Mouse (Mus musculus) neural tube, embryonic 11.5 days (tissue): ENCODE data around the gene Cdt1. TPM values are rescaled to one million over a fixed set of nuclear protein-coding genes. Genes with fewer than 3 reads are reported as not detected.

Experiments
- ATAC-seq: fragments of 200-750 bp; cut with Nextera tagmentation; 2 replicates; pipeline ENCODE4 v1.8.0; 2017; ENCODE audit warnings: moderate number of reproducible peaks, mild to moderate bottlenecking, moderate TSS enrichment, moderate library complexity; ENCODE audit not compliant: insufficient read depth, low FRiP score, low TSS enrichment
- DNase-seq: peaks from one replicate; pipeline ENCODE4 v3.0.0-alpha.2; 2015; ENCODE audit warnings: low spot score
- H3K27ac ChIP-seq: fragments of 300-500 bp; sonication (generic); 2 replicates; pipeline ENCODE4 v1.5.1; 2014; ENCODE audit warnings: low read depth, mild to moderate bottlenecking, low read length
- H3K27me3 ChIP-seq: fragments of 300-500 bp; sonication (generic); 2 replicates; pipeline ENCODE4 v1.6.1; 2014; ENCODE audit warnings: mild to moderate bottlenecking, low read length, mixed read lengths; ENCODE audit not compliant: control insufficient read depth, insufficient read depth
- H3K36me3 ChIP-seq: fragments of 300-500 bp; sonication (generic); 2 replicates; pipeline ENCODE4 v1.6.1; 2014; ENCODE audit warnings: mild to moderate bottlenecking, low read length, moderate library complexity, mixed read lengths; ENCODE audit not compliant: control insufficient read depth, insufficient read depth
- H3K4me1 ChIP-seq: fragments of 300-500 bp; sonication (generic); 2 replicates; pipeline ENCODE4 v1.6.1; 2014; ENCODE audit warnings: low read length, mixed read lengths; ENCODE audit not compliant: control insufficient read depth, insufficient read depth
- H3K4me2 ChIP-seq: fragments of 300-500 bp; sonication (generic); 2 replicates; pipeline ENCODE4 v1.6.1; 2014; ENCODE audit warnings: low read depth, mild to moderate bottlenecking, moderate library complexity
- H3K4me3 ChIP-seq: fragments of 300-500 bp; sonication (generic); 2 replicates; pipeline ENCODE4 v1.5.1; 2014; ENCODE audit warnings: low read depth, low read length
- H3K9ac ChIP-seq: fragments of 300-500 bp; sonication (generic); 2 replicates; pipeline ENCODE4 v1.6.1; 2014; ENCODE audit warnings: mild to moderate bottlenecking, low read length
- H3K9me3 ChIP-seq: fragments of 300-500 bp; sonication (generic); 2 replicates; pipeline ENCODE4 v1.6.1; 2016; ENCODE audit warnings: low read length; ENCODE audit not compliant: control insufficient read depth
- WGBS: fragments of 180-500 bp; shearing (Covaris S2); extraction: QIAGEN DNeasy Blood & Tissue Kit; methylation state at CpG from one replicate; pipeline ENCODE4 v1.1.7; 2014; 5-methylcytosine and 5-hydroxymethylcytosine counted together
- polyA plus RNA-seq: library from polyadenylated mRNA; unstranded; fragments of >200 nt; fragmentation: Nextera tagmentation; extraction: Ambion mirVana; gene quantifications from 2 replicates; pipeline ENCODE4 v1.2.1, GENCODE M21; 2014

Gene Cdt1
- polyA plus RNA-seq, 1 experiment from 2014 or later: 37.1 TPM

DNA sequence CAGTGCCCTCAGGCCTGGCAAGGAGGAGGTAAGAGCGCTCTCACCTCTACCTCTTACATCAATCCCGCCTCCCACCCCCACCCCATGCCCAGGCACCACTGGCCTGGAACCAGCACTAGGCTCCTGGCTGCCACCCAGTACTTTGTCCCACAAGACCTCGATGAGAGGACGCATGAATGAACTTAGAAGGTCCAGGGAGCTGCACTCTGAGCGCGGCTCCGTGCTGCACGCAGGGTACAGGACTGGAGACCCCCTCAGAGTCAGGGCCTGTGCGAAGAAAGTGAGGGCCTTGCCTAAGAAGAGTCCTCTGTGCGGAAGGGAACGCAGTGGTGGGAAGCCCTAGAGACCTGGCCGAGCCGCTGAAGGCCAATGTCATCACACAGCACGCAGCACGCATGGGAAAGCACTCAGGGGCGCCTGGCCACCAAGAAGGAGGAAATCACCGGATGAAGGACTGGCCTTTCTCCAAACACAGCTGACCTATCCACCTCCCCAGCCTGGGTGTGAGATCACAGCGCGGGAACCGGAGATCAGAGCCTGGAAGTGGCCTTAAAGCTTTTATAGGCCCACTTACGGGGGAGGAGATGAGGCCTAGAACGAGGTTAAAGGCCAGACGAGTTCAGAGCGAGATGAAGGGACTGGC is 20.9 kb upstream of the Cdt1 start:
- Histone ChIP-seq H3K27me3 (peaks cover 18% of the 10 kb centered on the region), H3K36me3 (no peaks in the 10 kb centered on the region), H3K27ac (no peak overlapping the region), H3K9ac (no peak overlapping the region; the same call in 1 of the 2 replicates), H3K4me1 (0 out of 2 replicates have a peak, but pooled peaks cover 4% of the 10 kb centered on the region), H3K4me2 (no peak overlapping the region; the same call in 1 of the 2 replicates), H3K9me3 (no peaks in the 10 kb centered on the region), H3K4me3 (no peak overlapping the region)
- WGBS: 55% methylated on average over 24 of the region's 24 CpGs
- no peak for DNase-seq
- no peak for ATAC-seq

DNA sequence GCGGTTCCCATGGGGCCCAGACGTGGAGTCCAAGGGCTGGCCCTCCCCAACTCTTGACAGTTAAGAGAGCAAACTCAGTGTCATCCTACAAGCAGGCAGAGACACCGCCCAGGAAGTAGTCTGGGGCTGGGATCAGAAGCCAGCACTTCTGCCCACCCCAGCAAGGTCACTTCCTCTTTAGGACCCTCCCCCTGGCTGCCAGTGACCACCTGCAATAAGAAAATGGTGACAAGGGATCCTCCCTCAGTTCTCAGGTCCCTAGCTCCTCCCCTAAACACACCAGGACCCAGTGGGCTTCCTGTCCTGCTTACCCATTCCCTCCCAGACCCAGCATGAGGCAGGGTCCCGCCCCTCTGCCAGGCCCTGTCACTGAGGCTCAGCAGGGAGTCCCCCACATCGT is 20.0 kb upstream of the Cdt1 start:
- no peak overlapping the region for H3K4me2 ChIP-seq
- ATAC-seq (no peak), DNase-seq (no peak)
- no peak overlapping the region for H3K4me3 ChIP-seq
- 28% methylated on average over 5 of the region's 5 CpGs for WGBS
- no peaks in the 10 kb centered on the region for H3K9me3 ChIP-seq
- H3K36me3 ChIP-seq: no peaks in the 10 kb centered on the region
- no peak overlapping the region for H3K9ac ChIP-seq
- H3K4me1 ChIP-seq: 0 out of 2 replicates have a peak, but pooled peaks cover 4% of the 10 kb centered on the region
- no peak overlapping the region for H3K27ac ChIP-seq
- H3K27me3 ChIP-seq: peaks cover 19% of the 10 kb centered on the region

DNA sequence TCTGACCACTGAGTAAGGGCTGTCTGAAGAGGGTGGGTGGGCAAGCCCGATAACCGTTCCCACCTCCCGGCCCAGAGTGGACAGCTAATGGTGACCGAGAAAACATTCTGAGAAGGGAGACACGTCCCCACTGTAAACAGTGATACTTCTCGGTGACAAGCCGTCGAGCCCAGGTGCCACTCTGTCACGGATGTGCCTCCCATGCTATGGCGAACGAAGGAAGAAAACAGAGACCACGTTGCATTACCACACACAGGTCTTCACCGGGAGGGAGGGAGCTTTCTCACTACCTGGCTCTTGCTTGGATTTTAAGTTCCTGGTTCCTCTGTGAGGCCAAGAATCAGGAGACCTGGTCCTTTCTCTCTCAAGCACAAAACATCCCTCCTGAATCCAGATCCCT is 19.5 kb upstream of the Cdt1 start:
- WGBS: 58% methylated on average over 13 of the region's 13 CpGs
- Histone ChIP-seq H3K4me3 (no peak overlapping the region), H3K9me3 (no peaks in the 10 kb centered on the region), H3K4me1 (0 out of 2 replicates have a peak, but pooled peaks cover 4% of the 10 kb centered on the region), H3K27ac (no peak overlapping the region), H3K27me3 (peaks cover 19% of the 10 kb centered on the region), H3K4me2 (no peak overlapping the region), H3K36me3 (no peaks in the 10 kb centered on the region), H3K9ac (no peak overlapping the region)
- DNase-seq (no peak), ATAC-seq (no peak)

DNA sequence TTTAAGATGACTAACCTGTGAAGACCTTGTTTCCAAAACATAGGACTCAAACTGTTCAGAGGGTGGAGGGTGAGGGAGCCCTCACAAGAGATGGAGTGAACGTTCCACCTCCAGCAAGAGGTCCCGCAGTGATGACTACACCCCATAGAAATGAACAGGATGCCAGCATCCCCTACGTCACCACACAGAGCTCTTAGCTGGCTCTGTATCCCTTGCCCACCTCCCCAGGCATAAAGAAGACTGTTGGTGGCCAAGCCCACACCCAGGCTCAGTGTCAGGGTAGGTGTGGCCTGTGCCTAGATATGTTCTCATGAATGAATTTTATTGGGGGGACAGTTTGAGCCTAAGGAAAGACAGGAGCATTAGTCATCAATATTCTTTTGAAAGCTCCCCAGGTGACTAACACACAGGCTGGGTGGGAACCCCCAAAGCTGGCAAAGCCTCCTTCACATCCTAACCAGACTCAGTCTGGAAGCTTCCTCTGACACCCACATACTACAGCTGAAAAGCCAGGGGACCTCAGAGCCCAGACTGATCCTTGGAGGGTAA is 18.9 kb upstream of the Cdt1 start:
- Histone ChIP-seq H3K36me3 (no peaks in the 10 kb centered on the region), H3K4me1 (0 out of 2 replicates have a peak, but pooled peaks cover 4% of the 10 kb centered on the region), H3K27me3 (peaks cover 19% of the 10 kb centered on the region), H3K27ac (no peak overlapping the region), H3K9ac (no peak overlapping the region), H3K9me3 (no peaks in the 10 kb centered on the region), H3K4me3 (no peak overlapping the region), H3K4me2 (no peak overlapping the region)
- ATAC-seq: no peak
- no peak for DNase-seq
- 81% methylated on average over 3 of the region's 3 CpGs for WGBS

DNA sequence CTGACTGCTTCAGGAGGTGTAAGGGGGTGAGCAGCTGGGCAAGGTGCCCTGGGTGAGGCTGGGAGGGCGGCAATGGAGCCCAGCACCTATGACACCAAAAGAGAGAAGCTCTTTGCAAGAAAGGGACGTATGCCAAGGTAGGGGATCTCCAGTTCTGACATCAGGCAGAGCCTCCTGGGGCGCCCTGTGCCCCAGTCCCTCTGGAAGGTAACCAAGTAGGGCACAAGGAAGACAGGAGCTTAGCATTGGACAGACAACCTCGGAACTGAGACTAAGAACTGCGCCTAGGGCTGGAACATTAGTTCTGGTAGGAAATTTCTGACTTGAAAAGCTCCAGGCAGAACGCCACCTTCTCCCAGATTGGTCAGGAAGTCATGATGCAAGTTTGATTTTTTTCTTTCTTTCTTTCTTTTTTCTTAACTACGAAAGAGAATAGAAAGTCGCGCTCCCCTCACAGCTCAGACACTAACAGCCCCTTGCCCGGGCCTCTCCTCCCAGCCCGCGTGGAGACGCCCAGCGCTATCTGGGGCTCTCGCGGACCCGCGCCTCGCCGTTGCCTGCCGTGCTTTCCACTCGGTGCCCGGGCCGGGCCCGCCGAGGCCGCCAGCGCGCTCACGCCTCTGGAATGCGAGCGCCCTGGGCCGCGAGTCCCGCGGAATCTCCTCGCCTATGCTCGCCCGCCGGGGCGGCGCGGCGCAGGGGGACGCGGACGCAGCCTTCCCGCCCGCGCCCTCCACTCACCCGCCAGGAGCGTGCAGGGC is 17.4 kb upstream of the Cdt1 start:
- Histone ChIP-seq H3K36me3 (no peaks in the 10 kb centered on the region), H3K4me1 (0 out of 2 replicates have a peak, but pooled peaks cover 4% of the 10 kb centered on the region), H3K9me3 (no peaks in the 10 kb centered on the region), H3K4me2 (peak overlapping the region; percentile 81), H3K27me3 (peaks cover 19% of the 10 kb centered on the region), H3K27ac (0 out of 2 replicates have a peak overlapping the region, but pooled peaks have one; percentile 14), H3K9ac (peak overlapping the region; percentile 74), H3K4me3 (peak overlapping the region; percentile 49)
- 0 out of 2 replicates have a peak, but pooled peaks have one; percentile 11 for ATAC-seq
- WGBS: 5% methylated on average over 49 of the region's 52 CpGs
- peak; percentile 68 for DNase-seq

DNA sequence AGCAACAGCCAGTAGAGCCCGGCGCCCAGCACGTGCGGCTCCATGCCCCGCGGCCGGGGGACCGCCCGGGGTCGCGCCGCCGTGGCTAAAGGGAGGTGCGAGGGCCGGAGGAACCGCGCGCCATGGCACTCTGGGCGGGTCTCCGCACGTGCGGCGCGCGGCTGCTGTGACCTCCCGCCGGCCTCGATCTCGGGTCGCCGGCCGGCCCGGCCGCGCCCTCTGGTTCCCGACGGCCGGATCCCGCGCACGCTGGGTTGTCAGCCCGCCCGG is 16.9 kb upstream of the Cdt1 start:
- Histone ChIP-seq H3K9me3 (no peaks in the 10 kb centered on the region), H3K27ac (0 out of 2 replicates have a peak overlapping the region, but pooled peaks have one; percentile 14), H3K4me1 (0 out of 2 replicates have a peak, but pooled peaks cover 4% of the 10 kb centered on the region), H3K27me3 (peaks cover 19% of the 10 kb centered on the region), H3K9ac (peak overlapping the region; percentile 74), H3K4me2 (peak overlapping the region; percentile 81), H3K36me3 (no peaks in the 10 kb centered on the region), H3K4me3 (peak overlapping the region; percentile 49)
- ATAC-seq (peak; percentile 39; the same call in 1 of the 2 replicates), DNase-seq (no peak)
- 0% methylated on average over 26 of the region's 43 CpGs for WGBS

DNA sequence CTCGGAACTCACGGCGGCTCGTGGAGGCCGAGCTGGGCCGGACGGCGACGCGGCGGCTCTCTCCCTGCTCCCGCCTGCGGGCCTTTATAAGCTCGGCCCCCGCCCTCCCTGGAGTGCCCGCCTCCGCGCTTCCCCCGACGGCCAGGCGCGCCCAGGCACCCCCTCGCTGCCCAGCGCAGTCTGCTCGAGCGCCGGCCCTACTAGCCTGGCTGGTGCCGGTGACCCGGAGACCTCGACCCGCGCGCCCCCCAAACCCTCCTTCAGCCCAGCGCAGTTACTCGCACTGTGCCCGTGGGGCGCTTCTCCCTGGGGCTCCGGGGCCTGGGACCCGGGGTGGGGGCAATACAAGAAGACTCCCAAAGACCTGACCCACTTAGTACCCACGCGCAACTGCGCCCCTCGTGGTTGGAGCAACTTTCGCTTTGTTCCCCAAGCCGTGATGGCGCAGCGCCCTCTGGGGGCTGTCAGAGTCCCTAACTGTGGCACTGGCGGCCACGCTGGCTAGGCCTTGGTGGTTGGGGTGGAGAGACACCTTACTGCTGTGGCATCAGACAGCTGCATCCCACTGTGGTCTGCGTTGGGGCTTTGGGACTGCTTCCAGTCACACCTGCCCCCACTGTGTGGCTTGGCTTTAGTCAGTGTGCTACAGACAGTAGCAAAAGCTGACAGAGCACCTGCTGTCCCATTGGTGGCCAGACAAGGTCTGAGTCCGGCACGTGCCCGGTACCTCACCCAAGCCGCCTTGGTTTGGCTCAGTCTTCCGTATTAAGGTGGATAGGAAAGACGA is 16.4 kb upstream of the Cdt1 start, which contains the start of gene Piezo1:
Gene Piezo1, minus strand, starts transcription at position 65 of the 787 bp plus-strand sequence.
- peak; percentile 83 for DNase-seq
- H3K27me3 ChIP-seq: peaks cover 19% of the 10 kb centered on the region
- peak within 1 kb of the TSS; percentile 74 for H3K9ac ChIP-seq
- ATAC-seq: peak; percentile 35; the same call in 1 of the 2 replicates
- H3K27ac ChIP-seq: 0 out of 2 replicates have a peak within 1 kb of the TSS, but pooled peaks have one; percentile 14
- H3K9me3 ChIP-seq: no peaks in the 10 kb centered on the region
- 0 out of 2 replicates have a peak, but pooled peaks cover 4% of the 10 kb centered on the region for H3K4me1 ChIP-seq
- peak within 1 kb of the TSS; percentile 49 for H3K4me3 ChIP-seq
- WGBS: 13% methylated on average over 48 of the region's 56 CpGs
- no peaks in the 10 kb centered on the region for H3K36me3 ChIP-seq
- H3K4me2 ChIP-seq: peak within 1 kb of the TSS; percentile 81

DNA sequence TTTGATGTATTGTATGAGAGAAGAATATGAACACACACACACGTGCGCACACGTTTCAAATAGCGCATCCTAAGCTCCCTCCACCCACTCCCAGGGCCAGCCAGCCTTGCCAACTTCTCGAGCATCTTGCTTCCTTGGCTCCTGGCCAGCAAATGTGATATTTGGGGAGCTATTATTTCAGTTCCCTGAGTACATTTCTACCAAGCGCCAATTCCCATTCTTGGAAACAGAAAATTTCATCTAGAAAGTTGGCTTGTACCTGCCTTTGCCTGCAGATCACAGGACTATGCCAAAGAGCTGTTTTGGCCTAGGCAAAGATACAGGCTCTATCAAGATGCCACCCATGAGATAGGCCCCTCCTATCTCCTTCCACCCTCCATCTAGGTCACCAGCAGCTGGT is 13.0 kb upstream of the Cdt1 start:
- H3K4me3 ChIP-seq: no peak overlapping the region
- H3K4me2 ChIP-seq: no peak overlapping the region
- peaks cover 19% of the 10 kb centered on the region for H3K27me3 ChIP-seq
- WGBS: 86% methylated on average over 6 of the region's 6 CpGs
- H3K9ac ChIP-seq: no peak overlapping the region
- DNase-seq (no peak), ATAC-seq (no peak)
- no peaks in the 10 kb centered on the region for H3K36me3 ChIP-seq
- 0 out of 2 replicates have a peak, but pooled peaks cover 4% of the 10 kb centered on the region for H3K4me1 ChIP-seq
- H3K9me3 ChIP-seq: no peaks in the 10 kb centered on the region
- H3K27ac ChIP-seq: no peak overlapping the region
